Mouse (Mus musculus) adrenal gland, postnatal 10 days (tissue): ENCODE results near the gene Glis3. TPM values are rescaled to one million over a fixed set of nuclear protein-coding genes. Genes with fewer than 3 reads are reported as not detected.

ENCODE experiments used
- DNase-seq: peaks from one replicate; pipeline ENCODE4 v3.0.0; 2021; ENCODE audit warnings: mixed read lengths
- total RNA-seq, 2 experiments: library from RNA; stranded (reverse); gene quantifications; 2 replicates each; pipeline ENCODE4 v1.2.3; 2021

Gene Glis3
- total RNA-seq, 2 experiments from 2014 or later, result 6.6 to 7.5 TPM

- DNase-seq, result no peak
Observed at GRCm38 (mm10) chr19:28381441-28381840, 298.4 kb downstream of the Glis3 start.

- DNase-seq, result peak; percentile 43
Observed at GRCm38 (mm10) chr19:28380691-28381262, 299.1 kb downstream of the Glis3 start.

- no peak for DNase-seq
Observed at GRCm38 (mm10) chr19:28377788-28378295, 302.0 kb downstream of the Glis3 start.

- no peak for DNase-seq
Observed at GRCm38 (mm10) chr19:28376401-28376800, 303.5 kb downstream of the Glis3 start.

- peak; percentile 30 for DNase-seq
Observed at GRCm38 (mm10) chr19:28375746-28376145, 304.1 kb downstream of the Glis3 start.

GRCm38 (mm10) chr19:28374524-28374923, 305.4 kb downstream of the Glis3 start:
- no peak for DNase-seq

GRCm38 (mm10) chr19:28368215-28368614, 311.7 kb downstream of the Glis3 start:
- DNase-seq, result no peak

GRCm38 (mm10) chr19:28367274-28367673, 312.6 kb downstream of the Glis3 start:
- DNase-seq, result no peak

- DNase-seq, result no peak
Observed at GRCm38 (mm10) chr19:28366766-28367165, 313.1 kb downstream of the Glis3 start.

- peak; percentile 70 for DNase-seq
Observed at GRCm38 (mm10) chr19:28365897-28366296, 314.0 kb downstream of the Glis3 start.

- no peak for DNase-seq
Observed at GRCm38 (mm10) chr19:28360884-28361283, 319.0 kb downstream of the Glis3 start.

- DNase-seq, result no peak
Observed at GRCm38 (mm10) chr19:28357595-28357994, 322.3 kb downstream of the Glis3 start.

- no peak for DNase-seq
Observed at GRCm38 (mm10) chr19:28351068-28352066, 328.5 kb downstream of the Glis3 start.

- peak; percentile 53 for DNase-seq
Observed at GRCm38 (mm10) chr19:28347080-28347825, 332.6 kb downstream of the Glis3 start.

GRCm38 (mm10) chr19:28343640-28344039, 336.2 kb downstream of the Glis3 start:
- peak; percentile 27 for DNase-seq

GRCm38 (mm10) chr19:28337574-28337973, 342.3 kb downstream of the Glis3 start:
- no peak for DNase-seq

GRCm38 (mm10) chr19:28336651-28337510, 343.0 kb downstream of the Glis3 start:
- no peak for DNase-seq

GRCm38 (mm10) chr19:28335890-28336289, 344.0 kb downstream of the Glis3 start:
- no peak for DNase-seq

- no peak for DNase-seq
Observed at GRCm38 (mm10) chr19:28333007-28333766, 346.7 kb downstream of the Glis3 start.

- DNase-seq, result no peak
Observed at GRCm38 (mm10) chr19:28328444-28329110, 351.3 kb downstream of the Glis3 start.
